Mouse (Mus musculus): ENCODE results near the gene Ints3. TPM values are rescaled to one million over a fixed set of nuclear protein-coding genes. Genes with fewer than 3 reads are reported as not detected.

Gene Ints3
- 10 to 100 TPM; 60.5 to 67.0 TPM for total RNA-seq (2021)
- long read RNA-seq, experiment 1, full-length matches to known transcripts: 20 of 42 reads
- long read RNA-seq, experiment 1, partial matches to known transcripts: 3 of 42 reads
- long read RNA-seq, experiment 1, other reads (novel, unspliced or antisense): 19 of 42 reads
- long read RNA-seq, experiment 2, full-length matches to known transcripts: 24 of 100 reads
- long read RNA-seq, experiment 2, partial matches to known transcripts: 8 of 100 reads
- long read RNA-seq, experiment 2, other reads (novel, unspliced or antisense): 68 of 100 reads

DNA sequence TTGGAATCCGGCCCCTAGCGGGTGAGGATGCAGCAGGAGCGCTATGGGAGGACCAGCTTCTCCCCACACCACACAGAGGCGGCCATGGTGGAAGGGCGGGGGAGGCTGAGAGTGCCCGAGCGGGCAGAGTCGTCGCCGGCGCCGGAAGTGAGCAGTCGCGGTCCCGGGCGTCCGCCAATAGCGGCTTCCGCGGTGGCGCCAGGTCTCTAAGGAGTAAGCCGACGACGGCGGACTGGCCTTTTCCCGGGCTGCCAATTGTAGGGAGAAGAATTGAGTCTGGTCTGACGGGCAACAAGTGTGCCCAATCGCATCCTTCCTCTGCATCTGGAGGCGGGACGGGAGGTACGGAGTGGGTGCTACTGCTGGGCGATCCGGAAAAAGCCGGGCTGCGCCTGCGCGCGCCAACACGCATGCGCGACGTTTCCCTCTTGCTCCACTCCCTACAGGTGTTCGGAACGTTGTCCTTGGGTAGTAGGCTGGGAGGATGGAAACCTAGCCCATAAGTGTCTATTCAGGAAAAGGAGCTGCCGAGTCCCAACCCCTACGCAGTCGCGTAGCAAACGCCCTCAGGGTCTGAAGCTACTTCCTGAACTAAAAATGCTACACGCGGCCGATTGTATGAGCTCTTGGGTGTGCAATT lies at the start of gene Ints3:
Gene Ints3 (minus strand): TSS at position 242 of the 640 bp plus-strand sequence.
- peak; percentile 100 for DNase-seq (ENCODE audit: low spot score in 2 of 2)

GRCm38 (mm10) chr3:90475831-90476611 lies 42.6 kb upstream of the Ints3 start, which contains the start of gene Ilf2:
Ilf2 (plus strand) TSS chr3:90476126.
- peak; percentile 96 to 98 for DNase-seq (ENCODE audit: low spot score in 2 of 2)

GRCm38 (mm10) chr3:90475151-90475830 lies 41.9 kb upstream of the Ints3 start:
- DNase-seq (ENCODE audit: low spot score in 2 of 2): no peak

DNA sequence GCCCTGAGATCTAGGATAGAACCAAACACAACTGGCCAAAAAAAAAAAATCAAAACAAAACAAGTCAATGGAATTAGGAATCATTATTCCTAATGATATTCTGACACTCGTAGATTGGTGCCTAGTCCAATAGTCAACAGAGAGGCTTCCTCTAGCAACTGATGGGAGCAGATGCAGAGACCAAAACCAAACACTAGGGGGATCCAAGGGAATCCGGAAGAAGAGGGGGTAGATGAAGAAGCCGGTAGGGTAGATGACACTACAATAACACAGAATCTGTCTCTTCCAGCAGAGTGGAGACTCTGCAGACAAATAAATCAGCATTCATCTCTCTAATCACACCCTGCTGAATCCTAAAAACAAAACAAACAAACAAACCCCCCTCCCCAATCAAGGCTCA lies 38.8 kb upstream of the Ints3 start:
- no peak for DNase-seq (ENCODE audit: low spot score in 2 of 2)

DNA sequence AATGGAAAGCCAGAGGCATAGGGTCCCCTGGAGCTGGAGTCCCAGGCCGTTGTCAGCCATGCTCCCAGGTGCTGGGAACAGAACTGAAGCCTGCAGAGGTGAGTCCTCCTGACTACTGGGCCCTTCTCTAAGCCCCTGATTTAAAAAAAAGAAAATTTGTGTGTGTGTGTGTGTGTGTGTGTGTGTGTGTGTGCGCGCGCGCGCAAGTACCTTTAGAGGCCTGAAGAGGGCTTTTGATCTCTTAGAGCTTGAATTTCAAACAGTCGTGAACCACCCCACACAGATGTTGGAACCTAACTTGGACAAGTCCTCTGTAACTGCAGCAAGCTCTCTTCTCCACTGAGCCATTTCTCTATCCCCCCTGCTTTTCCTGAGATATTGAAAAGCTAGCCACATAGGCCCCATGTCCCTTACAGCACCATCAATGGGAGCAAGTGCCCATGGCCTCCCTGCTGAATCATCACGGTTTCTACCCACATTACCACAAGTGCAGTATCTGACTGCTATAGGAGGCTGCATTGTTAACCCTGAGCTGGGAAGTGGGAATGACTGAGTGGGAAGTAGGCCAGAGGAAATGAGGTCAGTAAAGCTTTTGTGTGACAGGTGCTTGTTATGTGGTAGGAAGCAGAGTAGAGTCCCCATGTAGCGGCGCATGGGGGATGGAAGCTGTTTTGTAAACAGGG lies 34.3 kb upstream of the Ints3 start:
- no peak for DNase-seq (ENCODE audit: low spot score in 2 of 2)

- DNase-seq (ENCODE audit: low spot score in 2 of 2): peak; percentile 44 to 79
Measured at GRCm38 (mm10) chr3:90466311-90466766, 32.9 kb upstream of the Ints3 start.

DNA sequence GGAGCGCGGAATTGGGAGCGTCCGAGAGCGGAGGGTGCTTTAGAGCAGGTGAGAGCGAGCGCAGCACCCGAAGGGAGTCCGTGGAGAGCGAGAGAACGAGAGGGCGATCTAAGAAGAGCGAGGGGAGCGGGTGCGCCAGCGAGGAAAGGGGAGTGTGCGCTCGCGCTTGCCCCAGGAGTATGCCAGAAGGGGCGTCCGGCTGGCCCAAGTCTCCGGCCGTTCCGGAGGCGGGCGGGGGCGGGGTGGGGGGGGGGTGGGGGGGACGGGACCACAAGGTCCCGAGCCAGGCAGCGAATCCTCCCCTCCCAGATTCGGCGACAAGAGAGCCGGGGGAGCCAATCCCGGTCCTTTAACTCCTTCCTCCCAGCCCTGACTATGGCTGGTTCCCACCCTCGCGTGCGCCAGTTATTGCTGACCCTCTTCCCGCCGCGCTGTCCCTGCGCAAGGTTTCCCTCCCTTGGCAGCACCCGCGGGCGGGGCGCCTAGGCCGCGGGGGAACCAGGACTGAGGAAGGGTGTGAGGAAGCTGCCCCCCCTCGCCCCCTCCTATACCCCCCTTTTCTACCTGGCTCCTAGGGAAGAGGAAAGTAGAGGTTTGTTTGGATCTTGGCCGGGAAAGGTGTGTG lies 32.4 kb upstream of the Ints3 start, which contains the start of gene Npr1:
Gene Npr1 (minus strand): TSS at position 181 of the 625 bp plus-strand sequence.
- no peak for DNase-seq (ENCODE audit: low spot score in 2 of 2)

DNA sequence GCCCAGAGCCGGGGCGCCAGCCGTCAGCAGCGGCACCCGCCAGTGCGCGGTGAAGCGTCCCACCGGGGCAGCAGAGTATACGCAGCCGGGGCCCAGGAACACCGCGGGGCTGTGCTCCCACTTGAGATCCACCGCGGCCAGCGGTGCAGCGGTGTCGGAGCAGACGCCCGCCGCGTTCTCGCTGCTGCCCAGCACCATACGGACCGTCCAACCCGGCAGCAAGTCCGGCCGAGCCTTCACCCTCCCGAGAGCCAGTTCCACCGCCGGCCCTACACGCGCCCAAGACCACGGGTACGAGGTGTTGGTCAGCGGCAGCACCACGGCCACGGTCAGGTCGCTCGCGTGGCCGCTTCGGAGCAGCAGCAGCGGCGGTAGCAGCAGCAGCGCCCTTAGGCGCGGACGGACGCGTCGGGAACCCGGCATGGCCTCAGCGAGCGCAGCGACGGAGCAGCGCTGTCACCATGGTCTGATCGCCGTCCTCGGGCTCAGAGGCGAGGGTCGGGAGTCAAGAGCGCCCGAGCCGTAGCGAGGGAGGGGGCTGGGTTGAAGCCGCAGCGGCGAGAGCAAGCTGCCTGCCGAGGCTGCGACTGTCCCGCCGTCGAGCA lies 31.8 kb upstream of the Ints3 start:
- no peak for DNase-seq (ENCODE audit: low spot score in 2 of 2)

- no peak for DNase-seq (ENCODE audit: low spot score in 2 of 2)
Measured at GRCm38 (mm10) chr3:90464552-90465080, 31.2 kb upstream of the Ints3 start.

GRCm38 (mm10) chr3:90462579-90462978 lies 29.2 kb upstream of the Ints3 start:
- DNase-seq (ENCODE audit: low spot score in 2 of 2): no peak

DNA sequence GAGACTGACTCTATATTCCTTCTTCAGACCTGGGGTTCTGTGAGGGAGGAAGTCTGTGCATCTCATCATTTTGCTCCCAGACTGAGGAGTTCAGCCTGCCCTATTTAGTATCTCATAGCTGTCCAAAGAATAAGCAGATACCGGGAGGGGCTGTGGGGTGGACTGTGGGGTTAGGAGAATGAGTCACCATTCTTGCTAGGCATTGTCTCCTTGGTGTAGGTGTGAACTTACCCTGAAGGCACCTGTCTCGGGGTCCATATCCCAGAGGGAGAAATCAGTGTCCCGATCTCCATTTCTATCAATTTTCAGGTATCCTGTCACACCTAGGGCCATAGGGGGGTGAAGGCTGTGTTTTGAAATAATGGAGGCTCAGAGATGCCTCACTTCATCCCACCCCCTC lies 28.5 kb upstream of the Ints3 start:
- no peak for DNase-seq (ENCODE audit: low spot score in 2 of 2)

DNA sequence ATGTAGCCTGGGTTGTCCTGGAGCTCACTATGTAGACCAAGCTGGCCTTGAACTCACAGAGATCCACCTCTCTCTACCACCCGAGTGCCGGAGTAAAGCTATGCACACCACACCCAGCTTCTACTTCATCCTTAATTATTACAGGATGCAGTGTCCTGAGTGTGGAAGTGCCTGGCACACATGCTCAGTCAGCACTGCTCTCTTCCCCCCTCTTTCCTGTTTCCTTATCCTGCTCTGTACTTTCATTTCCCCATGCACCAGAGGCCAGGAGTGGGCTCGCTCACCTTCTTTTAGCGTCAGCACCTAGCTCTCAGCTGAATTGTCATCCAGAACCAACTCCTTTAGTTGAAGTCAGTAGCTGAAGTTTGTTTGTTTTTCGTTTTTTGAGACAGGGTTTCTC lies 26.9 kb upstream of the Ints3 start:
- DNase-seq (ENCODE audit: low spot score in 2 of 2): no peak

DNA sequence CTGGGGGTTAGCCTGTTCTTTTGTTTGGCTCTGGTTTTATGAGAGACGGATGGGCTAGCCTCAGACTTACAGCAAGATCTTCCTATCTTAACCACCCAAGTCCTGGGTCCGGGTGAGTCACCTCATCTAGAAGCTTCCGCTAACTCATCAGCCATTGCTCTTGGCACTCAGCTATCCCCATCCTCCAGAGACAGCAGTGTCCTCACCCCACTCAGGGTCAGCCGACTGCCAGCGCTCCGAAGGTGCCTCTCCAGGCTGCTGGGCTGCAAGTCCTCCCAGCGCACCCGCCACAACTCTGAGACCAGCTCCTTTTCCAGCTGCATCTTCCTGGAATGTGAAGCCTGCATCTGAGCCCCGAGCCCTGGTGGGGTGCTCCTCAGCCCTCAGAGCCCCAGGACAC lies 26.3 kb upstream of the Ints3 start:
- no peak for DNase-seq (ENCODE audit: low spot score in 2 of 2)

GRCm38 (mm10) chr3:90454931-90455330 lies 21.5 kb upstream of the Ints3 start:
- no peak for DNase-seq (ENCODE audit: low spot score in 2 of 2)

- DNase-seq (ENCODE audit: low spot score in 2 of 2): peak in 1 of 2 experiments; percentile 39
Measured at GRCm38 (mm10) chr3:90451396-90452095, 18.1 kb upstream of the Ints3 start.

DNA sequence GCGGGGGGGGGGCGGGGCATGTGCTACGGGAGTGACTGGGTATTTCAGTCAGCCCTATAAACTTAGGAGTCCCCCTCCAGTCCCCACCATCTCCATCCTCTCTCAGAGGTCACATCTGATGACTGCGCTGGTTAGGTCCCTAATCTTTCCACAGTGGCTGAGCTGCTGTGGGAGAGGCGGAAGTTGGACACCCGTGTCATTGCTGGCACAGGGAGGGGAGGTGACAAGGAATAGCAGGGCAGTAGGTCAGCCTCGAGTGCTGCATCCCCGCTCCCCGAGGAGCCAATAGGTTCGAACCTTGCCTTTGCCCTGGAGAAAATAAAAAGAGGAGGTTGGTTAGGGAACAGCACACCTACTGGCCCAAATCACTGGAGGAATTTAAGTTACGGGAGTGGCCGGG lies 17.5 kb upstream of the Ints3 start:
- DNase-seq (ENCODE audit: low spot score in 2 of 2): no peak

- DNase-seq (ENCODE audit: low spot score in 2 of 2): no peak
Measured at GRCm38 (mm10) chr3:90448626-90449025, 15.2 kb upstream of the Ints3 start.

DNA sequence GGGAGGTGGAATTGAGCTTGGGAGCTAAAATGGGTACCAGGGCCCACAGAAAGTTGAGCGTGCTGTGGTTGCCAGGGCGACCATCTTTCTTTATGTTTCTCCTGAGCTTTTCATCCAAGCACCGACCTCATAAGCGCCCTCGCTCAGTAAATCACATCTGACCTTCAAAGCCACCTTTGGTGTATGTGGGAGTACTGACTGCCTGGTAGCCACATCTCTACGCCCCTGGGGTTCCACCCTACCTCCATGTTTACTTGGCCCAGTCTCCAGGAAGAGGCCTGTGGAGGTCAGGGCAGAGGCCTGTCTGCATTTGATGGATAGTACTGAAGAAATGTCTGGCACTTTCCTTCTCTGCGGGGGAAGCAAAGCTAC lies 13.7 kb upstream of the Ints3 start:
- DNase-seq (ENCODE audit: low spot score in 2 of 2): no peak

Data from layer of hippocampus, postnatal 14 days (tissue).